In genomic region chr8:11774195-11775076, GRCm38 (mm10) we compare ENCODE assay signal across 9 mouse cellular contexts. TPM values are rescaled to one million over a fixed set of nuclear protein-coding genes. Genes with fewer than 3 reads are reported as not detected.
DNase-seq lines count a peak whose midpoint lies in the region; ATAC-seq lines count a peak whose summit lies in the region.
"Had no signal": no experiment of that assay in that cellular context is flagged by ENCODE, and none has a peak within 500 bp of the region (broad histone marks: within the 10 kb centered on the region; RNA-seq: fewer than 3 reads in every experiment).

No protein-coding gene starts in this region.

- WGBS in heart, embryonic 11.5 days (ENCODE audit: insufficient replicate concordance): 40% methylated on average over 17 of the region's 17 CpGs
- WGBS in neural tube, embryonic 13.5 days: 65% methylated on average over 17 of the region's 17 CpGs

- H3K4me3 ChIP-seq in heart, embryonic 11.5 days (ENCODE audit: low read depth, low read length): no peak overlapping the region
- no peak overlapping the region for H3K4me3 ChIP-seq in neural tube, embryonic 13.5 days

- H3K4me2 ChIP-seq in heart, embryonic 11.5 days: peak overlapping the region; percentile 5
- no peak overlapping the region for H3K4me2 ChIP-seq in neural tube, embryonic 13.5 days

- no peaks in the 10 kb centered on the region for H3K27me3 ChIP-seq in heart, embryonic 11.5 days (ENCODE audit: control insufficient read depth, insufficient read depth, low read length)
- no peaks in the 10 kb centered on the region for H3K27me3 ChIP-seq in neural tube, embryonic 13.5 days
- H3K27me3 ChIP-seq: CH12.LX had no signal

- peak overlapping the region; percentile 59 for H3K9ac ChIP-seq in heart, embryonic 11.5 days (ENCODE audit: low read depth, low read length)
- no peak overlapping the region; the same call in 1 of the 2 replicates for H3K9ac ChIP-seq in neural tube, embryonic 13.5 days

- H3K9me3 ChIP-seq in heart, embryonic 11.5 days (replicated peaks; ENCODE audit: control insufficient read depth, low read length): no peaks in the 10 kb centered on the region
- H3K9me3 ChIP-seq in neural tube, embryonic 13.5 days: no peaks in the 10 kb centered on the region

- H3K4me1 ChIP-seq in heart, embryonic 11.5 days (ENCODE audit: control insufficient read depth, insufficient read depth, low read length): peaks cover 76% of the 10 kb centered on the region
- peaks cover 97% of the 10 kb centered on the region for H3K4me1 ChIP-seq in neural tube, embryonic 13.5 days (replicated peaks)

- H3K36me3 ChIP-seq in heart, embryonic 11.5 days (ENCODE audit: control insufficient read depth, insufficient read depth, low read length): no peaks in the 10 kb centered on the region
- no peaks in the 10 kb centered on the region for H3K36me3 ChIP-seq in neural tube, embryonic 13.5 days

- DNase-seq in heart, adult 11 months: peak; percentile 91
- DNase-seq in heart, adult 9 months (ENCODE audit: low spot score in 2 of 2): no peak
- DNase-seq in kidney, postnatal 36 days: peak; percentile 43 to 67
- no peak for DNase-seq in frontal cortex, postnatal 25 days (ENCODE audit: low spot score in 2 of 2)
- DNase-seq in adrenal gland, postnatal 10 days: no peak
- DNase-seq in right cerebral cortex, postnatal 36 days (ENCODE audit: low spot score in 2 of 2): no peak

- ATAC-seq in heart, embryonic 11.5 days (replicated peaks; ENCODE audit: insufficient number of reproducible peaks, low FRiP score, low TSS enrichment): no peak
- ATAC-seq in neural tube, embryonic 13.5 days (ENCODE audit: low read depth): no peak

- H3K27ac ChIP-seq in heart, embryonic 11.5 days (ENCODE audit: low read depth, low read length): peak overlapping the region; percentile 85
- H3K27ac ChIP-seq in neural tube, embryonic 13.5 days (replicated peaks): peak overlapping the region; percentile 74

RNA-seq across cellular contexts. Expression of gene Arhgef7, which starts 46.9 kb away (rescaled TPM):
- polyA plus RNA-seq in heart, embryonic 11.5 days (2014; fragmentation: Nextera tagmentation; extraction: Ambion mirVana): 46.4 and 53.2 TPM in 2 replicates
- polyA plus RNA-seq in neural tube, embryonic 13.5 days (2015; fragmentation: Nextera tagmentation; extraction: Ambion mirVana): 60.7 and 61.6 TPM in 2 replicates
- 10 to 100 TPM; 53.1 to 70.4 TPM for total RNA-seq in adrenal gland, postnatal 10 days (2021)

Comparison
In these comparisons a context has a peak if more than half of its experiments do, and no peak if none do; other contexts are left out.
1. DNase-seq: peak in heart, adult 11 months (single experiment) and kidney, postnatal 36 days (2 of 2); none in heart, adult 9 months (0 of 2), frontal cortex, postnatal 25 days (0 of 2), adrenal gland, postnatal 10 days (single experiment) and right cerebral cortex, postnatal 36 days (0 of 2).